Mouse (Mus musculus) embryo, embryonic 10 days (tissue): Measurements from ENCODE around the gene Asna1.

ENCODE experiments used
- DNase-seq: peaks from one replicate; pipeline ENCODE4 v3.0.0-alpha.2; 2015; ENCODE audit warnings: low spot score

Gene Asna1

GRCm38 (mm10) chr8:84974543-84975142 lies 50.4 kb downstream of the Asna1 start:
- no peak for DNase-seq

- DNase-seq, result peak; percentile 84
Observed at GRCm38 (mm10) chr8:84973803-84974542, 51.1 kb downstream of the Asna1 start.

- no peak for DNase-seq
Observed at GRCm38 (mm10) chr8:84973079-84973478, 52.0 kb downstream of the Asna1 start.

- DNase-seq, result no peak
Observed at GRCm38 (mm10) chr8:84970913-84971312, 54.2 kb downstream of the Asna1 start.

- peak; percentile 34 for DNase-seq
Observed at GRCm38 (mm10) chr8:84970135-84970790, 54.8 kb downstream of the Asna1 start.

- peak; percentile 83 for DNase-seq
Observed at GRCm38 (mm10) chr8:84969241-84970134, 55.6 kb downstream of the Asna1 start, which contains the start of the genes Gm49661, Prdx2 and Rnaseh2a. Gm49661 (minus strand) TSS chr8:84969433. Prdx2 (plus strand) TSS chr8:84969587. Rnaseh2a (minus strand) TSS chr8:84969767.

GRCm38 (mm10) chr8:84968650-84969049 lies 56.4 kb downstream of the Asna1 start:
- no peak for DNase-seq
